Mouse (Mus musculus) megakaryocyte, embryonic 14.5 days (primary cell): ENCODE results near the gene Tctn3. TPM values are rescaled to one million over a fixed set of nuclear protein-coding genes. Genes with fewer than 3 reads are reported as not detected.

Source experiments
- H3K27me3 ChIP-seq: replicated peaks from 2 replicates; pipeline ENCODE3; 2012; ENCODE audit warnings: inconsistent platforms
- H3K36me3 ChIP-seq: replicated peaks from 2 replicates; pipeline ENCODE3; 2012; ENCODE audit warnings: low read length, inconsistent platforms, mixed read lengths
- H3K4me1 ChIP-seq: 2 replicates; pipeline ENCODE4 v1.6.1; 2012; ENCODE audit warnings: inconsistent platforms
- H3K4me3 ChIP-seq: replicated peaks from 2 replicates; pipeline ENCODE3; 2012; ENCODE audit warnings: moderate library complexity, mild to moderate bottlenecking, inconsistent platforms
- H3K9me3 ChIP-seq: 2 replicates; pipeline ENCODE4 v1.6.1; 2012; ENCODE audit warnings: inconsistent platforms
- FLI1 ChIP-seq: IDR thresholded peaks from 2 replicates; pipeline ENCODE4 v1.6.1; 2012; ENCODE audit warnings: low read length, inconsistent platforms, mixed read lengths
- GATA1 ChIP-seq: IDR thresholded peaks from 3 replicates; pipeline ENCODE4 v1.6.1; 2012; ENCODE audit warnings: mixed read lengths, low read length, inconsistent platforms, borderline replicate concordance
- polyA plus RNA-seq: library from polyadenylated mRNA; stranded (reverse); fragments of >175 nt; gene quantifications from 2 replicates; pipeline ENCODE4 v1.2.3, GENCODE M21; 2012; ENCODE audit warnings: low replicate concordance; ENCODE audit not compliant: insufficient read depth

The Tctn3 gene
- polyA plus RNA-seq, 1 experiment: 2.3 TPM

- H3K36me3 ChIP-seq: peaks cover 48% of the 10 kb centered on the region
- H3K4me3 ChIP-seq: no peak overlapping the region
- no peaks in the 10 kb centered on the region for H3K4me1 ChIP-seq
- peaks cover 6% of the 10 kb centered on the region for H3K27me3 ChIP-seq
- no peak for TF ChIP-seq FLI1
- no peak for TF ChIP-seq GATA1
- H3K9me3 ChIP-seq: no peaks in the 10 kb centered on the region
Observed at GRCm38 (mm10) chr19:40548796-40549515, 63.1 kb downstream of the Tctn3 start.

- no peaks in the 10 kb centered on the region for H3K9me3 ChIP-seq
- peaks cover 8% of the 10 kb centered on the region for H3K27me3 ChIP-seq
- TF ChIP-seq FLI1 (no peak), GATA1 (no peak)
- no peak overlapping the region for H3K4me3 ChIP-seq
- peaks cover 43% of the 10 kb centered on the region for H3K36me3 ChIP-seq
- no peaks in the 10 kb centered on the region for H3K4me1 ChIP-seq
Observed at GRCm38 (mm10) chr19:40548386-40548785, 63.6 kb downstream of the Tctn3 start.

Other genes with a start within 250 kb of the Tctn3 start
- gene Sorbs1, start 98.5 kb downstream of the Tctn3 start, polyA plus RNA-seq: 2.7 TPM in 1 of 2 replicates, not detected in the other
- 0.67 and 4.4 TPM in 2 replicates for gene Aldh18a1, start 23.8 kb downstream of the Tctn3 start, polyA plus RNA-seq
- gene Entpd1, start 133 bp upstream of the Tctn3 start, polyA plus RNA-seq: 1.9 TPM in 1 of 2 replicates, not detected in the other
- 0.18 TPM in 1 of 2 replicates, not detected in the other for gene Cc2d2b, start 136.5 kb upstream of the Tctn3 start, polyA plus RNA-seq
- gene Ccnj, start 219.0 kb upstream of the Tctn3 start, polyA plus RNA-seq: 2.7 and 3.6 TPM in 2 replicates